Mouse (Mus musculus) right cerebral cortex, postnatal 36 days (tissue): ENCODE results near the gene Crtc1.

Source experiments
- DNase-seq, 2 experiments: peaks; one replicate each; pipeline ENCODE4 v3.0.0; 2022; ENCODE audit warnings: low spot score in 2 of 2, mixed read lengths in 1 of 2

Gene Crtc1

DNA sequence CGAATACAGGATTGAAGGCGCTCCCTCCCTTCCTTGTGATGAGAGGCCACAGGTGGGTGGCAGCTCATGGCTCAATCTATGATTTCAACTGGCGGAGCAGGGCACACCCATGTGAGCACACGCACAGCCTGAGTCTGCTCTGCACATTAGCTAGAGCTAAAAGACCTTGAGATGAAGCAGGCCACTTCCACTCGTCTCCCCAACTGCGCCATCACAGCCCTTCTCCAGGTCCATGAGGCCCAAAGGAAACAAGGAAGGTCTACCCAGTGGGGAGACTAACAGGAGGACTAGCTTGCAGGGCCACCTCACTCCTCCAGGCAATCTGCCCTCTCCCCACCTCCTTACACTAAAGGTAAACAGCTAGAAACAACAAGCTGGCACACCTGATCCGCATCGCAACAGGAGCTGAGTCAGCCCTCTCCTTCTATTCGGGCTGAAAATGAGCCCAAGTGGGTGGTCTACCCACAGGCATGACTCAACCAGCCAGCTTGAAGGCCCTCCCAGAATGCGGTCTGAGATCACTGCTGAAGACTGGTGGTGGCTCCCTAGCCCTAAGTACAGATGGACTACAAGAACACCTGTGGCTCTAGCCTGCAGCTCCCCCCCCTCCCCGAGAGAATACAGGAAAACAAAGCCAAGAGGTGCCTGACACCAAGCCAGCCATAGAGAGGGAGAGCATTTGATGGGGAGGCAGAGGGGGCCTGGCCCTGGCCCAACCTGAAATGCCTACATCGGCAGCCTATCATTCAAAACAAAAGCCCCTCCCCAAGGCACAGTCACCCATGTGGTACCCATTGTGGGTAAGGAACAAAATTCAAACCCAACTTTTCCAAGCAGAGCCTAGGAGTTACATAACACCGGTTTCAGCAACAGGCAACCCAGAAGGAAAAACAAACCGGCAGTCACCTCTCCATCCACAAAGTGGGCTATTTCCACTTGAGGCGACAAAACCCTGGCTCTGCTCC lies 88.1 kb downstream of the Crtc1 start:
- no peak for DNase-seq

DNA sequence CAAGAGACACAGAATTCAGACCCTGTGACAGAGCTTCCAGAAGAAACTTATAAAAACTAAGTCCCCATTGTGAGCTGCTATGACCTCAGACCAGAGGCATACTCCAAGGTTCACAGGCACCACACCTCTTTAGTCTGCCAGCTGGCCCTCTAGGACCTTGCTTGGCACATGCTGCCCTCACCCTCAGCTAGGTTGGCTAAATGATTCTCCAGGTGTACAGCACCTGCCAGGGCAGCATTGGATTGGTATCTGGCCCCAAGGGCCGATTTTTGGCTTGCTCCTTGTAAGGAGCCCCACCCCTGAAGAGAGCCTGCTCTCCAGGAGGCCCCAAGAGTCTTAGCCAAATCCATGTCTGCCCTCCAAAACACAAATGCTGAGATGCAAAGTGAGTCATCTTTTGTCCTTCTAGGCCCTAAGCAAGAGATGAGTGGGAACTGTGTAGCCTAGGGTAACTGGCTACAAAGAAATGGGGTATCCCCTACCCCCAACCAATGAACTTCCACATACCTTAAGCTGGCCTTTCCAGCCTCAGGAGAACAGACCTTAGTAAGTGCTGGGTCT lies 91.4 kb downstream of the Crtc1 start:
- no peak for DNase-seq

DNA sequence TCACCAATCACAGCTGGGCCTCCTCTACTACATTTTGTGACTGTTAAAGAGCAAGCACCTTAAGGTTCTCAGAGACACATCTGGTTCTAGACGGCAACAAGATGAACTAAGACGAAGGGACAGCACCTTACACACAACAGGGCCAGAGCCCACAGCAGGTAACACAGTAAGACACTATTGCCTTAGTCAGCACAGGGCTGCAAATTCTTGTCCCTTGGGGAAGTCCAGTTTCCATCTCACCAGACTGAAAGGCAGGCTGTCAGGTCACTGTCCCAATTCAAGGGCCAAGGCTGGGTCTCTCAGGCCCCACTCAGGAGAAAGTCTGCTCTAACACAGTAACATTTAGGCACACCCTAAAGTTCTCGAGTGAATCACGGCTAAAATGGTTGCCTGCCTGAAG lies 91.9 kb downstream of the Crtc1 start:
- no peak for DNase-seq

DNA sequence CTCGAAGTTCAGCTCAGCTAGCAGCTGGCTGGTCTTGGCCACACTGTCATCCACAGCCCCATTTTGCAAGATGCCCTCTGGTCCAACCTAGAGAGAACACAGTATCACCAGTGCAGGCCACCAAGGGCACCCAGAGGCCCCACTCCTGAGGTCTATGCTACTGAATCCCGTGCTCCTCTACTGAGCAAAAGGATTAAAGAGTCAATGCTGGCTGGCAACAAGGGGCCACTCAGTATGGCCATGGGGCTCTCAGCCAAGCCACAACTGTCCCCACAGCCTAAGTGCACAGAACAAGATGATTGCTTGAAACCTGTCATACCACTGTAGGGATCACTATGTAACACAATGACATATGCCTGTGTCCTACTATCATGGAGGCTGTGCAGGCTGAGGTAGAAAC lies 95.1 kb downstream of the Crtc1 start:
- DNase-seq = no peak

DNA sequence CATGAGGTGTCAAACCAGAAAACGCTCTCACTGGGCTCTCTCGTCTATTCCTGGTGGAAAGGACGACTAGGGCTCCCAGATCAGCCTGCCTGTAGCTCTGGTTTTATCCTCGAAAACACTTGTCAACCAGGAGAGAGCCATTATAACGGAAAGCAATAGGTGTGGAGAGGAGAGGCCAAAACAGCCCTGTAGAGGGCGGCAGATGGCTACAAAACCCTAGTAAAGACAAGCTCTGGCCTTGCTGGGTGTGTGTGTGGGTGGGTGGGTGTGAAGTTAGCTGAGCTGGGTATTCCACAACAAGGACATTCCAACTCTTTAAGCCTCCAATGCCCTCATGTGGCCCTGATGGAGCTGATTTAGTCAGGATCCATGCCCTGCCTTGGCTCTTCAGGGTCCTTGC lies 95.7 kb downstream of the Crtc1 start:
- no peak for DNase-seq

- DNase-seq = no peak
Measured at GRCm38 (mm10) chr8:70343076-70343475, 96.3 kb downstream of the Crtc1 start.

DNA sequence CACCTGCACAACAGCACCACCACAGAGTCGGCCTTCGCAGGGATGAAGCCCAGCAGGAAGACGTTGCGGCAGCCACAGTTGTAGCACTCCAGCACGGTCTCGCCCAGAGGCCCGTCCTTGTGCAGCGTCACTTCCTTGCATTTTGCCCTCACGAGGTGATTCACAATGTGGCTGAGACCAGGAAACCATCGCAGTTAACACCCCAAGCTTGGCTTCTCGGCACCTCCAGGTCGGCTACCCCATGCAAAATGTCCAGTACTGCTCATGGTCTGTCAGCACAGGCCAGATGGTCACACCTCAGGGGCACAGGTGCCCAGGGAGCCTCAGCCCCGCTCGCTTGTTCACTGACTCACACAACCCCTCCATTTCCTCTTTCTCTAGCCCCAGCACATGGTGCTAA lies 97.4 kb downstream of the Crtc1 start:
- no peak for DNase-seq

DNA sequence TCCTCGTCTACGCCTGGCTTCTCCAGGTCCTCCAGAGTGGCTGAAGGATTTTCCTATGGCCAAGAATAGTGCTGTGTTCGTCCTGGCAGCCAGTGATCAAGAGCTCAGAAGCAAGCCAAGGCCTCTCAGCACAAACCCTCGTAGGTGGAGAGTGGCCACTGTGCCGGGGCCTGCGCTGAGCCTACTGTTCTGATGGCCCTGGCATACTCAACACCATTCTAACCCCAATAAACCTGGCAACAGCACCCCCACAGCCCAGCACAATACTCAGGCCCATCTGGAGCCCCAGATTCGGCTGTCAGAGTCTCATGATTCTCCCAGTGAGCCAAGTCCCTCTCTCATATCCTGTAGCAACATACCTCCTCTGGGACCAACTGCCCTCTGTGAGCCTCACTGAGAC lies 98.7 kb downstream of the Crtc1 start:
- DNase-seq = no peak

GRCm38 (mm10) chr8:70338931-70339330 lies 100.4 kb downstream of the Crtc1 start:
- no peak for DNase-seq

GRCm38 (mm10) chr8:70332878-70333202 lies 106.5 kb downstream of the Crtc1 start:
- DNase-seq = no peak
